Mouse (Mus musculus) myocyte (in vitro differentiated cells): ENCODE results near the gene Egfl7.
A peak's percentile ranks its signal among the peaks of the same experiment; 100 is the strongest.

Source experiments
- CEBPB ChIP-seq: IDR thresholded peaks from 2 replicates; pipeline ENCODE4 v1.6.1; 2011; ENCODE audit warnings: mild to moderate bottlenecking, moderate library complexity; ENCODE audit not compliant: poor library complexity, insufficient read depth, severe bottlenecking
- E2F4 ChIP-seq: IDR thresholded peaks from one replicate; pipeline ENCODE4 v1.6.1; 2011; ENCODE audit warnings: mild to moderate bottlenecking, control low read depth, moderate library complexity; ENCODE audit not compliant: insufficient read depth
- MAX ChIP-seq: IDR thresholded peaks from one replicate; pipeline ENCODE4 v1.6.1; 2011; ENCODE audit warnings: low read depth, mild to moderate bottlenecking, control low read depth
- MYOD1 ChIP-seq, 3 experiments: IDR thresholded peaks; one replicate each; pipeline ENCODE4 v1.6.1; 2011; ENCODE audit warnings: control low read depth in 2 of 3, low read depth in 2 of 3, mild to moderate bottlenecking in 2 of 3, moderate library complexity in 1 of 3; ENCODE audit not compliant: insufficient read length in 2 of 3, control insufficient read depth in 1 of 3
- MYOG ChIP-seq, 3 experiments: IDR thresholded peaks; one replicate each; pipeline ENCODE4 v1.6.1; 2011; ENCODE audit warnings: control low read depth in 2 of 3, low read depth in 2 of 3, mild to moderate bottlenecking in 2 of 3; ENCODE audit not compliant: insufficient read length in 2 of 3, control insufficient read depth in 1 of 3, insufficient read depth in 1 of 3
- POLR2A ChIP-seq: IDR thresholded peaks from one replicate; pipeline ENCODE4 v1.6.1; 2011; ENCODE audit warnings: low read depth, mild to moderate bottlenecking, control low read depth, moderate library complexity; ENCODE audit not compliant: insufficient read length
- POLR2AphosphoS2 ChIP-seq: IDR thresholded peaks from one replicate; pipeline ENCODE4 v1.6.1; 2011; ENCODE audit warnings: low read depth, control low read depth; ENCODE audit not compliant: insufficient read length
- TCF12 ChIP-seq: IDR thresholded peaks from one replicate; pipeline ENCODE4 v1.6.1; 2011; ENCODE audit warnings: mild to moderate bottlenecking, control low read depth; ENCODE audit not compliant: poor library complexity, insufficient read depth, severe bottlenecking
- TCF3 ChIP-seq: IDR thresholded peaks from one replicate; pipeline ENCODE4 v1.6.1; 2011; ENCODE audit warnings: low read depth, control low read depth; ENCODE audit not compliant: insufficient read length
- USF1 ChIP-seq: IDR thresholded peaks from one replicate; pipeline ENCODE4 v1.6.1; 2011; ENCODE audit warnings: low read depth, mild to moderate bottlenecking, control low read depth, moderate library complexity

DNA sequence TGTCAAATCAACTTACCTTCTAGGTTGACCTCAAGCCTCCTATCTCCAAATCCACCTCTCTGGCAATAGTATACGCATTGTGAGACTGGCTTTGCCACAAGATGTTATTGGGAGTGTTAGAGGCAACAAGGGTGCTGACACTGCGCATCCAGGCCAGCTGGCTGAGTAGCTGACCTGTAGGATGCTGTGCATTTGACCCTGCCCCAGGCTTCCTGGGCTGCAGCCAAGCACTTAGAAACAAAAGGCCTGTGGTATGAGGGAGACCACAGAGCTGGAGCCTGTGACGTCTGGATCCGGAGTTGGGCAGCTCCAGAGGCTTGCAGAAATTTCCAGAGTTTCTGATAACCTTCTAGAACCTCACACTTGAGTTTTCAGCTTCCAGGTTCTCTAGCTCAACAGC is 36.7 kb upstream of the Egfl7 start:
- TF ChIP-seq POLR2A (no peak), CEBPB (no peak), USF1 (no peak), TCF3 (peak; percentile 39), TCF12 (peak; percentile 3), MAX (no peak), E2F4 (no peak), POLR2AphosphoS2 (no peak), MYOD1 (IDR thresholded peaks at IDR 0.05; ENCODE audit: control insufficient read depth in 1 of 3, insufficient read length in 2 of 3, low read depth in 2 of 3) (peak in 2 of 3 experiments; percentile 55 to 76), MYOG (IDR thresholded peaks at IDR 0.05; ENCODE audit: control insufficient read depth in 1 of 3, insufficient read depth in 1 of 3, insufficient read length in 2 of 3, low read depth in 2 of 3) (peak in 2 of 3 experiments; percentile 25 to 88)
